Mouse (Mus musculus) monocyte, adult 2 months (primary cell): Measurements from ENCODE around the gene Rock2.
"Not testable (repeated sequence)": the region's sequence is repeated elsewhere in the genome, so short reads cannot be mapped to it uniquely, and the experiment has no call there.

Source experiments
- DNase-seq, 2 experiments: peaks; one replicate each; pipeline ENCODE4 v3.0.0; 2022; ENCODE audit warnings: low spot score in 2 of 2, low read depth in 1 of 2

The Rock2 gene

GRCm38 (mm10) chr12:16996281-16996680, 101.6 kb downstream of the Rock2 start:
- no peak for DNase-seq

GRCm38 (mm10) chr12:16996886-16997462, 102.3 kb downstream of the Rock2 start:
- no peak for DNase-seq

- no peak for DNase-seq
Observed at GRCm38 (mm10) chr12:16999146-16999545, 104.5 kb downstream of the Rock2 start.

GRCm38 (mm10) chr12:16999739-17000497, 105.2 kb downstream of the Rock2 start, which contains the start of gene Pqlc3:
TSS of gene Pqlc3 (minus strand) at chr12:17000408.
- DNase-seq, result peak; percentile 82 to 83

- peak in 1 of 2 experiments; percentile 46 for DNase-seq
Observed at GRCm38 (mm10) chr12:17000628-17001027, 105.9 kb downstream of the Rock2 start.

GRCm38 (mm10) chr12:17001211-17001610, 106.5 kb downstream of the Rock2 start:
- DNase-seq, result no peak

- DNase-seq, result no peak
Observed at GRCm38 (mm10) chr12:17009466-17009865, 114.8 kb downstream of the Rock2 start.

- peak; percentile 59 to 74 for DNase-seq
Observed at GRCm38 (mm10) chr12:17011100-17011870, 116.6 kb downstream of the Rock2 start, which contains the start of gene 2410004P03Rik. TSS of gene 2410004P03Rik (minus strand) at chr12:17011727.

GRCm38 (mm10) chr12:17012067-17012899, 117.6 kb downstream of the Rock2 start:
- no peak for DNase-seq

- DNase-seq, result no peak
Observed at GRCm38 (mm10) chr12:17015711-17016110, 121.0 kb downstream of the Rock2 start.

- DNase-seq, result peak in 1 of 2 experiments; percentile 35
Observed at GRCm38 (mm10) chr12:17018468-17018867, 123.8 kb downstream of the Rock2 start.

- not testable (repeated sequence) for DNase-seq
Observed at GRCm38 (mm10) chr12:17021125-17021524, 126.4 kb downstream of the Rock2 start.

GRCm38 (mm10) chr12:17022145-17022544, 127.5 kb downstream of the Rock2 start:
- DNase-seq, result no peak

GRCm38 (mm10) chr12:17024554-17025110, 129.9 kb downstream of the Rock2 start:
- DNase-seq, result no peak

- DNase-seq, result peak; percentile 9 to 20
Observed at GRCm38 (mm10) chr12:17032694-17033463, 138.2 kb downstream of the Rock2 start.

GRCm38 (mm10) chr12:17033464-17033841, 138.8 kb downstream of the Rock2 start:
- DNase-seq, result no peak

- no peak for DNase-seq
Observed at GRCm38 (mm10) chr12:17034671-17035070, 140.0 kb downstream of the Rock2 start.

GRCm38 (mm10) chr12:17035128-17035527, 140.4 kb downstream of the Rock2 start:
- DNase-seq, result no peak

GRCm38 (mm10) chr12:17036532-17036931, 141.8 kb downstream of the Rock2 start:
- DNase-seq, result no peak
